Mouse (Mus musculus) CH12.LX (cell line): Measurements from ENCODE around the gene Tmem119. TPM values are rescaled to one million over a fixed set of nuclear protein-coding genes. Genes with fewer than 3 reads are reported as not detected.

Experiments used
- DNase-seq: peaks from one replicate; pipeline ENCODE4 v3.0.0-alpha.2; 2013; ENCODE audit errors: extremely low read depth
- H3K27ac ChIP-seq: 2 replicates; pipeline ENCODE4 v1.5.1; 2012; ENCODE audit warnings: low read depth, mild to moderate bottlenecking, control low read depth, moderate library complexity; ENCODE audit not compliant: insufficient read depth
- H3K27me3 ChIP-seq: replicated peaks from 2 replicates; pipeline ENCODE3; 2012; ENCODE audit warnings: inconsistent platforms
- H3K36me3 ChIP-seq, 2 experiments: replicated peaks in 1 of 2; 2 replicates each; pipeline versions ENCODE3 to v1.6.1; 2012; ENCODE audit warnings: inconsistent platforms in 1 of 2, low read length in 1 of 2, mild to moderate bottlenecking in 1 of 2, mixed read lengths in 1 of 2, moderate library complexity in 1 of 2; ENCODE audit not compliant: control insufficient read depth in 1 of 2, insufficient read depth in 1 of 2
- H3K4me1 ChIP-seq, 2 experiments: 2 replicates each; pipeline ENCODE4 v1.6.1; 2012; ENCODE audit warnings: inconsistent platforms in 1 of 2, moderate library complexity in 1 of 2; ENCODE audit not compliant: insufficient read depth in 2 of 2, control insufficient read depth in 1 of 2
- H3K4me2 ChIP-seq: 2 replicates; pipeline ENCODE4 v1.6.1; 2012; ENCODE audit warnings: low read depth, mild to moderate bottlenecking, control low read depth; ENCODE audit not compliant: poor library complexity, insufficient read depth, severe bottlenecking
- H3K4me3 ChIP-seq, 3 experiments: fragments of 150-350 bp in 1 of 3; sonication (generic) in 1 of 3; replicated peaks in 1 of 3; 2 replicates each; pipeline versions ENCODE3 to v1.5.1; 2011 to 2012; ENCODE audit warnings: low read depth in 2 of 3, low read length in 2 of 3, mild to moderate bottlenecking in 2 of 3, moderate library complexity in 2 of 3, control low read depth in 1 of 3, improper control_type of control experiment in 1 of 3, inconsistent platforms in 1 of 3, mixed read lengths in 1 of 3; ENCODE audit not compliant: poor library complexity in 1 of 3
- H3K79me2 ChIP-seq: replicated peaks from 2 replicates; pipeline ENCODE4 v1.6.1; 2012; ENCODE audit warnings: mild to moderate bottlenecking, moderate library complexity; ENCODE audit not compliant: control insufficient read depth, poor library complexity, insufficient read depth, severe bottlenecking; ENCODE audit errors: extremely low read depth
- H3K9ac ChIP-seq: 2 replicates; pipeline ENCODE4 v1.6.1; 2012; ENCODE audit warnings: low read depth, mild to moderate bottlenecking, control low read depth, moderate library complexity; ENCODE audit not compliant: insufficient read depth
- H3K9me3 ChIP-seq: replicated peaks from 2 replicates; pipeline ENCODE3; 2012; ENCODE audit warnings: low read length, inconsistent platforms, mixed read lengths
- CHD1 ChIP-seq: IDR thresholded peaks from 2 replicates; pipeline ENCODE4 v1.6.1; 2012; ENCODE audit warnings: low read depth, low read length, improper control_type of control experiment, inconsistent platforms
- CTCF ChIP-seq, 2 experiments: IDR thresholded peaks in 1 of 2; conservative IDR thresholded peaks in 1 of 2; 2 replicates each; pipeline ENCODE4 v1.5.1; 2011 to 2012; ENCODE audit warnings: low read depth in 2 of 2, low read length in 2 of 2, improper control_type of control experiment in 1 of 2, inconsistent platforms in 1 of 2, mild to moderate bottlenecking in 1 of 2, moderate library complexity in 1 of 2
- ELF1 ChIP-seq: IDR thresholded peaks from 2 replicates; pipeline ENCODE4 v1.6.1; 2014; ENCODE audit warnings: low read depth, mild to moderate bottlenecking, inconsistent platforms, low read length, improper control_type of control experiment
- EP300 ChIP-seq: IDR thresholded peaks from 2 replicates; pipeline ENCODE4 v1.6.1; 2011; ENCODE audit warnings: low read length, improper control_type of control experiment
- HCFC1 ChIP-seq: IDR thresholded peaks from 2 replicates; pipeline ENCODE4 v1.6.1; 2012; ENCODE audit warnings: low read depth, mild to moderate bottlenecking, inconsistent platforms, low read length, improper control_type of control experiment
- KAT2A ChIP-seq: IDR thresholded peaks from 2 replicates; pipeline ENCODE4 v1.6.1; 2012; ENCODE audit warnings: low read length, improper control_type of control experiment, inconsistent platforms; ENCODE audit not compliant: insufficient replicate concordance
- MEF2A ChIP-seq: IDR thresholded peaks from 2 replicates; pipeline ENCODE4 v1.6.1; 2014; ENCODE audit warnings: low read depth, mild to moderate bottlenecking, inconsistent platforms, low read length, improper control_type of control experiment, borderline replicate concordance
- MYC ChIP-seq: IDR thresholded peaks from 2 replicates; pipeline ENCODE4 v1.6.1; 2011; ENCODE audit warnings: low read depth, mild to moderate bottlenecking, improper control_type of control experiment, low read length
- NELFE ChIP-seq: IDR thresholded peaks from 2 replicates; pipeline ENCODE4 v1.6.1; 2011; ENCODE audit warnings: low read depth, low read length, improper control_type of control experiment
- POLR2A ChIP-seq: IDR thresholded peaks from 2 replicates; pipeline ENCODE4 v1.6.1; 2011; ENCODE audit warnings: low read depth, mild to moderate bottlenecking, improper control_type of control experiment, low read length
- SMC3 ChIP-seq: IDR thresholded peaks from 2 replicates; pipeline ENCODE4 v1.6.1; 2011; ENCODE audit warnings: low read depth, low read length, improper control_type of control experiment
- TBP ChIP-seq: conservative IDR thresholded peaks from 2 replicates; pipeline ENCODE4 v1.6.1; 2011; ENCODE audit warnings: low read depth, low read length, improper control_type of control experiment
- TCF12 ChIP-seq: IDR thresholded peaks from 2 replicates; pipeline ENCODE4 v1.6.1; 2014; ENCODE audit warnings: low read depth, mild to moderate bottlenecking, inconsistent platforms, low read length, improper control_type of control experiment
- USF1 ChIP-seq: IDR thresholded peaks from 2 replicates; pipeline ENCODE4 v1.6.1; 2014; ENCODE audit warnings: low read depth, mild to moderate bottlenecking, inconsistent platforms, low read length, improper control_type of control experiment
- ZNF384 ChIP-seq: IDR thresholded peaks from 2 replicates; pipeline ENCODE4 v1.6.1; 2012; ENCODE audit warnings: low read depth, low read length, improper control_type of control experiment, inconsistent platforms
- dilution Hi-C: fragments of 300-500 bp; cut with MboI; formaldehyde crosslinking; loops from 2 replicates; pipeline ENCODE4 v1.14.3; 2020; ENCODE audit warnings: low sequenced_read_pairs; ENCODE audit not compliant: extremely low pct_unique_long_range_greater_than_20kb, extremely low pct_ligation_motif_present
- in situ Hi-C: fragments of 300-500 bp; cut with MboI; formaldehyde crosslinking; loops from 3 replicates; pipeline ENCODE4 v1.14.3; 2019; ENCODE audit warnings: low sequenced_read_pairs, low pct_ligation_motif_present, low pct_unique_long_range_greater_than_20kb, mixed read lengths
- polyA plus RNA-seq: library from polyadenylated mRNA; unstranded; fragments of >175 nt; gene quantifications from 2 replicates; pipeline ENCODE4 v1.2.1, GENCODE M21; 2012; ENCODE audit warnings: low read depth; ENCODE audit not compliant: insufficient read length
- total RNA-seq, 2 experiments: library from RNA; depleted of rRNA; stranded (reverse); fragments of 300-350 nt in 1 of 2; fragments of >200 nt in 1 of 2; gene quantifications; 2 replicates each; pipeline ENCODE4 v1.2.3; 2012 to 2014

Gene Tmem119
- total RNA-seq (2012; rRNA removed) (0.30 and 0.46 TPM in 2 replicates), total RNA-seq (2014; rRNA removed) (0.55 and 1.0 TPM in 2 replicates), polyA plus RNA-seq (0.97 and 1.5 TPM in 2 replicates)

DNA sequence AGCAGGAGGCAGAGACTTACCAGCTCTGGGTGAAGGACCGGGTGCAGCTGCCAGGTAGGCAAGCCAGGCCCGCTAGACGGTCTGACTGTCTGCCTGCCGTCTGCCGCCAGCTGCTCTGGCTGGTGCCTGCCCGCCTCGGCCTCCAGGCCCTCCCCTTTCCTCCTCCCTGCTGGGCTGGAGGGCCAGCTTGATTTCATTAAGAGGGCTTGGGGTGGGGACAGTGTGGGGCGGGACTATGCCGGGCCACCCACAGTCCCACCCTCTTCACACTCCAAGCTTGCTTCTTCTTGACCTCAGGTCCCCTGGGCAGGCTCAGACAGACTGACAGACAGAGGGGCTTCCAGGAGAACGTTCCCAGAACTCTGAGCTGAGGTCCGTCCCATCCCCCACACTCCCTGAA lies at the start of gene Tmem119:
Gene Tmem119, minus strand, starts transcription at position 237 of the 400 bp plus-strand sequence.
- dilution Hi-C loops = no loop called here

DNA sequence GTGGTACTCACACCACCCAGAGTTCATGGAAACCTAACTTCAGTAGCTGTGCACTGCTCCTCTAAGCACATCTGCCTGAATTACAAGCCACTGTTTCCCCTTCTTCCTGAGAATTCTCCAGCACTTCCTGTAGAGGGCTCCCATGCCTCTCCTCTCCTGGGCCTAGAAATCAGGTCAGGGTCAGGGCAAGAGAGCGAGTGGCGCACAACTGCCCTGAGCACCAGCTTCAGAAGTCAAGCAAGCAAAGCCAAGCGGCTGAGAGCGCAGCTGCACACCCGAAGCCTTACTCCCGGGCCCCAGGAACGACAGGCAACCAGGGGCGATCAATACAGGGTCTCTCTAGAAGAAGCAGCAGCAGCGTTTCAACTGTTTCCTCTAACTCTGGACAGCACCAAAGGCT lies 47.3 kb upstream of the Tmem119 start:
- H3K4me2 ChIP-seq = no peak overlapping the region
- H3K79me2 ChIP-seq = no peaks in the 10 kb centered on the region
- no peaks in the 10 kb centered on the region for H3K27me3 ChIP-seq
- H3K27ac ChIP-seq = no peak overlapping the region
- no peak overlapping the region for H3K4me3 ChIP-seq
- H3K9me3 ChIP-seq = peaks cover 6% of the 10 kb centered on the region
- peaks cover 9 to 22% of the 10 kb centered on the region in 2 experiments for H3K4me1 ChIP-seq
- dilution Hi-C loops (no loop called here), in situ Hi-C loops (no loop called here)
- DNase-seq = no peak
- peaks cover 68 to 94% of the 10 kb centered on the region in 2 experiments for H3K36me3 ChIP-seq
- no peak overlapping the region for H3K9ac ChIP-seq
- TF ChIP-seq MYC (no peak), ZNF384 (no peak), USF1 (no peak), MEF2A (no peak), TCF12 (no peak), HCFC1 (no peak), ELF1 (no peak), CTCF (conservative IDR thresholded peaks at IDR 0.05 in 1 of 2, IDR thresholded peaks at IDR 0.05 in 1 of 2; ENCODE audit: low read depth in 2 of 2, low read length in 2 of 2) (no peak), POLR2A (no peak), EP300 (no peak), SMC3 (no peak), CHD1 (no peak), KAT2A (no peak), TBP (no peak)

More for the DNA sequence above, at the start of gene Tmem119:
- TF ChIP-seq TCF12 (no peak), POLR2A (no peak), ZNF384 (no peak), NELFE (no peak)
- Histone ChIP-seq H3K9ac (no peak within 1 kb of the TSS), H3K9me3 (no peaks in the 10 kb centered on the region), H3K79me2 (no peaks in the 10 kb centered on the region), H3K4me2 (no peak within 1 kb of the TSS), H3K4me3 (no peak within 1 kb of the TSS), H3K27me3 (peaks cover 2% of the 10 kb centered on the region), H3K4me1 (peaks cover 18 to 49% of the 10 kb centered on the region in 2 experiments), H3K36me3 (no peaks in the 10 kb centered on the region), H3K27ac (no peak within 1 kb of the TSS)
- DNase-seq = peak; percentile 39
- in situ Hi-C loops = no loop called here
